ENCODE assay signal across 17 mouse cellular contexts in the genomic region with DNA sequence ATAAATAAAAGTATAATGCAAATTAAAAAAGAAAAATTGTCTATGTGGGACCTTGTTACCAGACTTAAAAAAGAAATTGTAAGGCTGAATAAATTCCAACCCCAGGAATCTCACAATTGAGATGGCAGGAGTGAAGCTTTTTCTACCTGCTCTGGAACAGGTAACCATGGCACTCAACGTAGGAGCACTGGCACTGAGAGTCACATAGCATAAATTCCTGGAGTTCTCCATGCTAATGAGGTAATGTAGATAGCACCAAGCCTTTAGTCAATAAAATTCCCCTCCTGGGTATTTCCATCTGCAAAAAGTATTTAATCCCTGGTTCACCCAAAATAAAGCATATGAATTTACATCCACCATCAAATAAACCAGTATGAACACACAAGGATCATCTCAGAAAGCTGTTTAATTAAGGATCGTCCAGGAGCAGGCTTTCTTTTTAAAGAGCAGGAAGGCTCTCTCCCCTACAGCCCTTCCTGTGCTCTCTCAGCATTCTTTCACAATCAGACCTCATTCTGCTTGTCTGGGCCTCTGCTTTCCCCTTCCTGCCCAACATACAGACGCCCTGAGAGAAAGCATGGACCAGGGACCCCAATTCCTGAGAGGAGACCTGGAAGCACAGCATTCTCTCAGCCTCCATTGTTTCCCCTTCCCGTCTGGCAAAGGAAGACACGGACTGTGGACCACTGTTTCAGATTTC.
"Had no signal": no experiment of that assay in that cellular context is flagged by ENCODE, and none has a peak within 500 bp of the region (broad histone marks: within the 10 kb centered on the region; RNA-seq: fewer than 3 reads in every experiment).

No protein-coding gene starts in this region.

- H3K9ac ChIP-seq: liver, embryonic 12.5 days; liver, embryonic 14.5 days; midbrain, embryonic 12.5 days; neural tube, embryonic 13.5 days; neural tube, embryonic 15.5 days had no signal

- H3K4me1 ChIP-seq: liver, embryonic 12.5 days; midbrain, embryonic 10.5 days; midbrain, embryonic 12.5 days; neural tube, embryonic 13.5 days; neural tube, embryonic 15.5 days had no signal

- H3K36me3 ChIP-seq: liver, embryonic 12.5 days; midbrain, embryonic 10.5 days; midbrain, embryonic 12.5 days; neural tube, embryonic 13.5 days; neural tube, embryonic 15.5 days had no signal

- H3K27ac ChIP-seq: liver, embryonic 12.5 days; liver, embryonic 14.5 days; midbrain, embryonic 10.5 days; midbrain, embryonic 12.5 days; neural tube, embryonic 13.5 days; neural tube, embryonic 15.5 days had no signal

- ATAC-seq: liver, embryonic 12.5 days; midbrain, embryonic 16.5 days had no signal

- H3K4me2 ChIP-seq: liver, embryonic 12.5 days; midbrain, embryonic 12.5 days; neural tube, embryonic 13.5 days; neural tube, embryonic 15.5 days had no signal

- H3K27me3 ChIP-seq: liver, embryonic 12.5 days; midbrain, embryonic 12.5 days; neural tube, embryonic 13.5 days; neural tube, embryonic 15.5 days had no signal

- H3K9me3 ChIP-seq: liver, embryonic 12.5 days; midbrain, embryonic 10.5 days; midbrain, embryonic 12.5 days; neural tube, embryonic 13.5 days; neural tube, embryonic 15.5 days had no signal

- DNase-seq: midbrain, embryonic 14.5 days; retina, postnatal 1 day; right cerebral cortex, adult 18-20 months; right cerebral cortex, postnatal 25 days; right cerebral cortex, postnatal 4 days; spleen, adult 18-20 months; thymus, adult 18-20 months; thymus, postnatal 14 days; thymus, postnatal 36 days had no signal

- H3K4me3 ChIP-seq: liver, embryonic 12.5 days; midbrain, embryonic 10.5 days; midbrain, embryonic 12.5 days; myocyte; neural tube, embryonic 13.5 days; neural tube, embryonic 15.5 days had no signal
